Mouse (Mus musculus): ENCODE measurements around the gene Ubn1.

- TF ChIP-seq POLR2A (IDR thresholded peaks at IDR 0.05; ENCODE audit: borderline replicate concordance, insufficient read depth, low read length) (no peak), CTCF (IDR thresholded peaks at IDR 0.05; ENCODE audit: borderline replicate concordance, insufficient read depth, low read depth, low read length) (no peak)
These were observed 85.8 kb downstream of the Ubn1 start for GRCm38 (mm10) chr16:5135551-5136261.

All from cerebellum, adult 2 months (tissue).